Mouse (Mus musculus) brain, adult 2 months (tissue): ENCODE measurements around the gene Slc25a41.

Experiments
- DNase-seq: peaks from one replicate; pipeline ENCODE4 v3.0.0; 2011; ENCODE audit warnings: low read depth, low spot score

The Slc25a41 gene

DNA sequence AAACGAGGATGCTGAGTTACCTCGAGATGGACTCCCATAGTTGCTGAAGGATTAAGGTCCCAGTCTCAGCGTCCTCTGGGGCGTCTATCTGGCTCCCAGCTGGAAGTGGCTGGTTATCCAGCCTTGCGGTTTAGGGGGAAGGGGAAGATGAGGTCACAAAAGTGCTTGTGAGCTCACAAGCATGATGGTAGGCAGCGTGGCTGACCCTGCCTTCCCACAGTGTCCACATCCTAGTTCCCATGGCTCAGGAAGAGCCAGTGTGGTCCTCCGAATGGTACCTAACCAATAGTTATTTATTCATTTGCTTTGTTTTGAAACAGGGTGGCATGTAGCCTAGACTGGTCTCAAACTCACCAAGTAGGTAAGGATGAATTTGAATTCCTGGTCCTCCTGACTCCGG, at the start of gene Slc25a41:
Slc25a41 (minus strand) TSS at position 101 of the 400 bp plus-strand sequence.
- no peak for DNase-seq

DNA sequence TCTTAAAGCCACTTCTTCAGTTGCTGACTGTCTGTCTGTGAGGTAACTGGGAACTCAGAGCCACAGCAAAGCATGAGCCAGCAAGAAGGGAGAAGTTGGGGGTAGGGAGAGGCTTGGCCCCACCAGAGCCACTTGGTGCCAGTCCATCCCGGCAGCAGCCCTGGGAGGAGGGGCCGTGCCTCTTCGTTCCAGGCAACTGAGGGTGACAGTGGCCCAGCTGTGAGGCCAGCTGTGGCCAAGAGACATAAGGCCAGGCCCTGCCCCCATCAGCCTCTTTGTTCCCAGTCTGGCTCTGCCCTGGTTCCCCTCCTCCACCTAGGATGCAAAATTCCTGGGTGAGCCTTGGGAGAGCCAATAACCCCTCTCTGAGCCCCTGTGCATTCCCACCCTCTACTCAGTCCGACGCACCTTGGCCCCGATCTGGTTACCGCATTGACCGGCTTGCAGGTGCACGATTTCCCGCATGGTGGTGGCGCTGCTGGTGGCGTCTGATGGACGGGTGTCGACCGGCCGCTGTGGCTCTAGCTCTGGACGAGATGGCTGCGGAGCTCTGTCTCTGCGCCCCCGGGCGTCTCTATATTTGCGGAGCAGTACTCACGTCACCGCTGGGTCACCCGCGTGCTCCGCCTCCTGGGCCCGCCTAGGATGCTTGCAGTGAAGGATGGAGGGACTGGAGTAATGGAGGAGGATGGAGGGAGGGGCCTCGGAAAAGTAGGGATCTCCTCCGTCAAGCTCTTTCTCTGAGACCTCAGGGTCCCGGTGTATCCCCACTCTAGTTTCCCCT, 45.8 kb upstream of the Slc25a41 start, which contains the start of gene Tubb4a:
Tubb4a (minus strand) TSS at position 734 of the 784 bp plus-strand sequence.
- peak; percentile 98 for DNase-seq

DNA sequence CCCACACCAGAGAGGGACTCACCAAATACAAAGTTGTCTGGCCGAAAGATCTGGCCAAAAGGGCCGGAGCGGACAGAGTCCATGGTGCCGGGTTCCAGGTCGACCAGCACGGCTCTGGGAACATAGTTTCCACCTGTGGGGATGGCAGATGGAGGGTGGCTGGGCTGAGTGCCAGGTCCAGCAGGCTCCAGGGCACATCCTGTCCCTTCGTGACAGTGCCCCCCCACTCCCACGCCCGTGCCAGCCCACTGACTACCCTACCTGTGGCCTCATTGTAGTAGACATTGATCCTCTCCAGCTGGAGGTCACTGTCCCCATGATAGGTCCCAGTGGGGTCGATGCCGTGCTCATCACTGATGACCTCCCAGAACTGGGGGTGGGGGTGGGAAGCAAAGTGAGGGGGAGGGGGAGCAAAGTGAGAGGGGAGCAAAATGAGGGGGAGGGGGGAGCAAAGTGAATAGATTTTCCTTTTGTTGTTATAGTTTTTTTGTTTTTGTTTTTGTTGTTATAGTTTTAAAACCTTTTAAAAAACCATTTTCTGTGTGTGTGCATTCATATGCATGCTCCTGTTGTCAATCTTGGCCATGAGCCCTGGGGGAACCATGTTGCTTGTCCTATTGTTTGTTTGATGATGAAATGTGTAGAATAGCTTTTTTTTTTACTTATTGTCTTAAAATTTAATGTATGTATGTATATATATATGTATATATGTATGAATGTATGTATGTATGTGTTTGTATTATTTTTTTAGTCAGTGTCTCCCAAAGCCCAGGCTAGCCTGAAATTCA, 44.7 kb upstream of the Slc25a41 start:
- DNase-seq, result peak; percentile 95

DNA sequence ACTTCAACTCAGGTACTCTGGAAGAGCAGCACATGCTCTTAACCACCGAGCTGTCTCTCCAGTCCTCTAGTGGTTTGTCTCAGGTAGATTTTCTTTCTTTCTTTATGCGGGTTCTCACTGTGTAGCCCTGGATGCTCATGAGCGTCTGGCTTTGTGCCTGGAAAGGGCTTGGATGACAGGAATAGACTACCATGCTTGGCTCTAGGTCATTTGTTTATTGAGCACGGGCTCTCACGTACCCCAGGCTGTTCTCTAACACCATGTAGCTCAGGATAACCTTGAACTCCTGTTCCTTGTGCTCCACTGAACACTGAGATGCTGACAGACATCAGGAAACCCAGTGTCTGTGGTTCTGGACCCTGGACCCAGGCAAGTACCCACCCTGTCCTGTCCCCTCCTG, 41.0 kb upstream of the Slc25a41 start:
- DNase-seq, result peak; percentile 90

DNA sequence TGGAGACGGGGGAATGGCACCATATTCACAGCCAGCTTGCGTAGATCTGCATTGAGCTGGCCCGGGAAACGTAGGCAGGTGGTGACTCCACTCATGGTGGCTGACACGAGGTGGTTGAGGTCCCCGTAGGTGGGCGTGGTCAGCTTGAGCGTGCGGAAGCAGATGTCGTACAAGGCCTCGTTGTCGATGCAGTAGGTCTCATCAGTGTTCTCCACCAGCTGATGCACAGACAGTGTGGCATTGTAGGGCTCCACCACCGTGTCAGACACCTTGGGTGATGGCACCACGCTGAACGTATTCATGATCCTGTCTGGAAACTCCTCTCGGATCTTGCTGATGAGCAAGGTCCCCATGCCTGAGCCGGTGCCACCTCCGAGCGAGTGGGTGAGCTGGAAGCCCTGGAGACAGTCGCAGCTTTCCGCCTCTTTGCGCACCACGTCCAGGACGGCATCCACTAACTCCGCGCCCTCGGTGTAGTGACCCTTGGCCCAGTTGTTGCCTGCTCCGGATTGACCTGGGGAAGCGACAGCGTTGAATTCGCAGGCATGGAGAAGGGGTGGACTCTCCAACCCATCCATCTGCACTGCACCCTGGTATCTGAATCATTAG, 39.9 kb upstream of the Slc25a41 start:
- no peak for DNase-seq

DNA sequence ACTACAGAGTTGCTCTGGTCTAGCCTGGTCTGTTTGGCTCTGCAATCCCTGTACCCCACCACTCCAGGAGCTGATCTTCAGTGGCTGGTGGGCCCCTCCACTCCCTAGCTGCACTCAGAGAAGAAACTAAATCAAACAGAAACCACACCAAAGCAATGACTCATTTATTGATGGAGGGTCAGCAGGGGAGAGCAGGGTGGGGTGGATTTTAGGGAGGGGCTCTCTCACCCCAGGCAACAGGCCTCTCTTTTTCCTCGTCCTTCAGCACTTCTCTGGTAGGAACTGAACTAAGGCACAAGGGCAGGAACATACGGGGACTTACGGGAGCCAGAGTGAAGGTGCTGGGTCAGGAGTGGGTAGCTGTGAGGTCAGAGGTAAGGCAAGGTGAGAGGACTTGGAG, 38.5 kb upstream of the Slc25a41 start:
- DNase-seq, result no peak

DNA sequence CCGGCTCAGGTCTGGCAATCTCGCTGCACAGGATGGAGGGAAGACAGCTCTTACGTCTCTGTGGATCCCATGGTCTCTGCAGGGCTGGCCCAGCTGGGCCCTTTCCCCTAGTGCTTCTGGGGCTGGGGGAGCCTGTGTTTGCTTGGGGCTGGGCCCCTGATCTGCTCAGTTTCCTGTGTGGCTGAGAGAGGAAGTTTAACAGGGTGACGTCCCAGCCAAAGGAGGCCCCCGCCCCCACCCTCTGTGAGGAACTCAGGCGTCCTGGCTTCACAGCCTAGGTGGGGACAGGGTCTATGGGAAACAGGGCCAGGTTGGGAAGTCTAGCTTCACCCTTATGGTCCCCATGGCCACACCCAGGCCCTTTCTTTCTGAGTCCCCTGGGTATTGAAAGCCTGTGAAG, 36.9 kb upstream of the Slc25a41 start, which contains the start of gene Dennd1c:
Dennd1c (minus strand) TSS at position 179 of the 400 bp plus-strand sequence.
- no peak for DNase-seq

DNA sequence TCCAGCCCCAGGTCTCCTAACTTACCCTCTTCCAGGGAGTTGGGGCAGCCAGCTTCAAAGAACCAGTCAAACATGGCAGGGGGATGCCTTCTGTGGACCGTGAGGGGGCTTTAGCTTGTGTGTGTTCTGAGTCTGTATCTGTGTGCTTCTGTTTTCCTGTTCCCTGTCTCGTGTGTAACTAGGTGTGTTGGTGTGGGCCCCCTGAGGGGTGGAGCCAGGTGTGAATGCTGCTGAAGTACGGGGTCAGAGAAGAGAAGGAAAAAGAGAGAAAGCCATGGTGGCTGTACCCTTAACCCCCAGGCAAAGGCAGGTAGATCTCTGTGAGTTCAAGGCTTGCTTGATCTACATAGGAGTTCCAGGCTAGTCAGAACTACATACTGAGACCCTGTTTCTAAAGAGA, 35.5 kb upstream of the Slc25a41 start:
- no peak for DNase-seq

DNA sequence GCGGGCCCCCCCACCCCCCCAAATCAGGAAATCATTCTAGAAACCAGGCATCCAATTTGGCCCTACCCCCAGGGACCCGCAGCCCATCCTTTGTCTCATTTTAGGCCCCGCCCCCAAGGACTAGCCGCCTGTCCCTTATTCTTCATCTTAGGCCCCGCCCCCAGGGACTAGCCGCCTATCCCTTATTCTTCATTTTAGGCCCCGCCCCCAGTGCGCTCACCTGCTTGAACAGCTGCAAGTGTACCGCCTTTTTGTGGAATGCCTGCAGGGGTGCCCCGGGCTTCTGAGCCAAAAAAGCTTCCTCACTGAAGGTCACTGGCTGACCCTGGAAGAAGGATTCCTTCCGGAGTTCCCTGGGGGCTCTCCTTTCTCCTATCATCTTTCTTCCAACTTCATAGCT, 29.2 kb upstream of the Slc25a41 start:
- DNase-seq, result no peak

DNA sequence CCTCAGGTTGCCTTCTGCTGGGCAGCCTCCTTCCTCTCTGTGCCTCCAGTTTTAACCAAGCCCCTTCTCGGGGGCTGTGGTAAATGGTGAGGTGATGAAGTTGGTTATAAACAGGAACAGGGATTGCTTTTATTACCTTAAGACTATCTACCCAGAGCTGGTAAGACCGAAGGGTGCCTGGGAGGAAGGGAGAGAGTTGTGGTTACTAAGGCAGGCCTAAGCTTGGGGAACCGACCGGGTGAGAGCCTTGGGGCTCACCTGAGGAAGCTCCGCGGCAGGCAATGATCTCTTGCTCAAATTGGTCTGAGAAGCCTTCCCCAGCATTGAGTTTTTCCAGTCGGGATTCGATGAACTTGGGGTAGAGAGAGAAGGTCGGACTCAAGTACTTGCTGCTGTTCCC, 28.8 kb upstream of the Slc25a41 start:
- DNase-seq, result no peak

DNA sequence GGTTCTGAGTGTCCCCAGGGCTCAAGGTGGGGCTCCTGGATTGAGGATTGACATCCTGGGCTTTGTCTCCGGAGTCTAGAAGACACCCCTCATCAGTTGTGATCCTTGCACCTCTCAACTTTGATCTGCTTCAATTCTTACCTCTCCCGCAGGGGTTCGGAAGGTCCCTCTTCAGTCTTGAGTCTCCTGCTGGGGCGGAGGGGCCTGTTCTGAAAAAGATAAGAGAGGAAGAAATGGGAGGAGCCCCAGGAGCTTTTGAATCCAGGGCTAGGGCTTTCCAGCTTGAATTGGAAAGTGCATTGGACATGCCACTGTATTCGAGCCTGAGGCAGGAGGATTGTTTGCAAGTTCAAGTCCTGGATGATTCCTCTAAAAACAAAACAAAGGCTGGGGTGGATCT, 25.5 kb upstream of the Slc25a41 start:
- no peak for DNase-seq

DNA sequence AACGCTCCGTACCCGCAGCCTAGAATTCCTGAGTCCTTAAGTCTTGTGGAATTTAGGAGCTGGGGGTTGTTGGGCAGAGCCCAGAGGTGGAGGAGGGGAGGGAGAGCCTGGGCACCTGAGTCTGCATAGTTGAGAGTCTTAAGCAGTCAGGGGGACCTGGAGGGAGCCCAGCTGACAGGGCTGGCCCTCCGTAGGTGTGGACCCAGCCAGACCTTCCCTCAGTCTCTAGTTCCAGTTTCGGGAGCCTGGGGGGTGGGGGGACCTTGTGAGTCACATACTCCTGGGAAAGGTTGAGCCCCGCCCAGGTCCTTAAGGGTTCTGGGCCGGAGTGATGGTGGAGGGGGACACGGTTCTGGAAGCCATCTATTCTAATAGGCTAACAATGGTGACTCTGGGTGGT, 21.6 kb upstream of the Slc25a41 start:
- no peak for DNase-seq

DNA sequence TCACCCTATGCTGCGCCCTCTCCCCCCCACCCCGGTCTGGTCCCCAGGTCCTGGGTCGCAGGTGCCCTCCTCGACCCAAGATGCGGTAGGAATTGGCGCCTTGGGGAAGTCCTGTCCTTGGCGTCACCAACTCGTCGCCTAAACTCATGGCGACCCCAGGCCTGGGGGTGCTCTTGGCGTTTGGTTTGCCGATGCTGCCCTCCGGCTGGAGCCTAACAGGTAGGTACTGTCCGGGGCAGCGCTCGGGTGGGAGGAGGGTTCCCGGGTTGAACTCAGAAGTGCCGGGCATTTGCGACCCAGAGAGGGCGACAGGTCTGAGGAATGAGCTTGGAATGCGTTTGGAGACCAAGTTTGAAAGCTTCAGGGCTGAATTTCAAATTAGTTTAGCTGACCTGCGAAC, 21.1 kb upstream of the Slc25a41 start:
- DNase-seq, result no peak

DNA sequence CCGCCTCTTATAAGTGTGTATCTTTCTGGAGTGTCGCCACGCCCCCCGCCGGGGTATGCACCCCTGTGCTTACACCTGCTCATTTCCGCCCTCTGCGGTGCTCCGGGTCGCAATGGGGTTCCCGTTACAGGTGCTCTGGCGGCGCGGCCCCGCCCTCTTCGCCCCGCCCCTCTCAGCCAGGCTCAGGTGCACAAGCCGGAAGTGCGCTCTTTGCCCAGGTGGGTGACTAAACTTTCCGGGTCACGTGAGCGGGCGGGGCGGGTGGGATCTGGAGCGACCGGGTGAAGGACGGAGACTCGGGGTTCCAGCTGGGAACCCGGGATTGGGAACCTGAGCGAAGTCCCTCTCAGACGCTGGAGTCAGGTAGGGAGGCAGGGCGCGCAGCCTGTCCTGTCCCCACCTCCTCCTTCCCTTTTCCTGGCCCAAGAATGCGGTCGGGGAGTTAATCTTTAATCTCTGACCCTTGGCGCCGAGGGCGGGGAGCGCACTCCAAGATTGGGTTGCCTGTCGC, 20.6 kb upstream of the Slc25a41 start:
- DNase-seq, result no peak

DNA sequence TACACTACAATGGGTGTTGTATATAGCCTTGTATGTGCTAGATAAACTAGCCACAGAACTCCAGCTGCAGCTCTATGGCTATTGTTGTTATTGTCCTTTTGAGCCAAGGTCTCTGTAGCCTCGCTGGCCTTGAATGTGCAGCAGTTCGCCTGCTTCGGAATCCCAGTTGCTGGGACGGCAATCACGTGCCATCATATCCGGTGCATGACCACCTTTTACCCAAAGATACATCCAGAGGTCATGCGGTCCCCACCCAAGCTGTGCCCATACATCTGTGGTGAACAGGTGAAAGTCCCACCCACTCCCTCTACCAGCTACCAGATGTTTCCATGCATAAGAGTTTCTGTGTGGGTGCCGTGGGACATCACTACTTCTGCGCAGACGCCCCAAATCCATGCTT, 19.6 kb upstream of the Slc25a41 start:
- peak; percentile 19 for DNase-seq

DNA sequence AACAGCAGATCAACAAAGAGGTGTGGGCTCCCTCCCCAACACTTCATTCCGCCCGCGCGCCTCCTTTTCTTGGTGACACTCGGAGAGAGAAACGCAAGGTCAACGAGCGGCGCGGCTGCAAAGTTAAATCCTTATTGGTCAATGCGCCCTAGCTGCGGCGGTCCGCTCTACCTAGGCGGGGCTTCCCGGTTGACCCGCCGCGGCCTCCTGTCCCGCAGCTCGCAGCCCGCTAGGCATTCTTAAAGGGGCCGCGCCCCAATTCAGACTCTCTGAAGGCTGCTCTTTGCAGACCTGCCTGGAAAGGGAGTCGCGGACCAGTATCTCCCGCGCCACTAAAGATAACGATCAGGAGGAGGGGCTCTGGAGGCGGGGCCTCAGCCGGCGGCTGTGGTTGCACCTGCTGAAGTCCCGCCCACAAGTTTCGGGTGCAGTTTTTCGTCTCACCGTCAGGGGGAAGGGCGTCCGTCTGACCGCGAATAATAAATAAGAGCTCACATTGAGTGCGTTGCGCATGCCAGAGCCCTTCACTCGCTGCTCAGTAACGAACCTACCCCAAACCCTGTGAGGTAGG, 18.9 kb upstream of the Slc25a41 start:
- DNase-seq, result peak; percentile 99

DNA sequence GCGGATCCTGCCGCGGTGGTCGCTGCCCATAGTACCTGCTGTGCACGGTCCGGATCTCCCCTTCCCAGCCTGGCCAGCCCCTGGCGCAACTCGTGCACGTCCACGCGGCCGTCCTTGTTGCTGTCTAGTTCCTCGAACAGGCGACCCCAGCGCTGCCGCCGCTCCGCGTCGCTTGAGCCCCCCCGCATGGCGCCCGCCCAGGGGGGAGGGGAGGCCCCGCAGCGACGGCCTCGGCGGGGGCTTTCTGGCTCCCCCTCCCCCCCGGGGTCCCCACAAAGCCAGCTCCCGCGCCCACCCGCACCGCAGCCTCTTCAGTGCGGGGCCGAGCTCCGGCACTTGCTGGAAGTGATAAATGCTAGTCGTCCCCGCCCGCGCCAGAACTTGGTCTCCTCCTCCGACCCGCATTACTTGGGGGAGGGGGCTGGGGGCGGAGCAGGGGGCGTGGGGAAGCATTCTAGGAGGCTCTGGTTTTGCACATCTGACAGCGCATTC, 18.1 kb upstream of the Slc25a41 start, which contains the start of gene Slc25a23:
Slc25a23 (minus strand) TSS at position 378 of the 492 bp plus-strand sequence.
- peak; percentile 90 for DNase-seq

DNA sequence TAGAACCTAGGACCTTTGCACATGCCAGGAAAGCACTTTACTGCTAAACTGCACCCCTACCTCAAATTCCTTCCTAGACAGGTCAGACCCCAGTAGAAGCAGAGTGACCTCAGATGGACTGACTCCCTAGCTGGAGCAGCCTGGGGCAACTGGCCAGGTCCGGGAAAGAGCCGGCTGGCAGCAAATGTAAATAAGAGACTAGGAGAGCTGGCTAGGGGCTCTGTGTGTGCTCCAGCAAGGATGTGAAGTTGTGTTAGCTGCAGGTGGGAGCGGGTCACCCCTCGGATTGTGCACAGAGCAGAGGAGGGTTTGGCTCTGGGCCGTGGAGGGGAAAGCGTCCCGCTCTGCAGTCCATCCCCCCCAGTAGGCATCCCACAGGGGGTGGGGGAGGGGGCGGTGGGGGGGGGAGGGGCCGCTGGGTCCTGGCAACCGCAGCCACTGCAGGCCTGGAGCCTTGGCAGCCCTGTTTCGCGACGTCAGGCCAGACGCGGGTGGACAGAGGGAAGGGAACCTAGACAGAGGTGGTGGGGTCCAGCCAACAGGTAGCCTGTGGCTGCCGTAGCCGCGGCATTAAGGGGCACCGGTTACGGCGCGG, 17.5 kb upstream of the Slc25a41 start, which contains the start of gene Crb3:
Crb3 (plus strand) TSS at position 215 of the 595 bp plus-strand sequence.
- DNase-seq, result peak; percentile 45

DNA sequence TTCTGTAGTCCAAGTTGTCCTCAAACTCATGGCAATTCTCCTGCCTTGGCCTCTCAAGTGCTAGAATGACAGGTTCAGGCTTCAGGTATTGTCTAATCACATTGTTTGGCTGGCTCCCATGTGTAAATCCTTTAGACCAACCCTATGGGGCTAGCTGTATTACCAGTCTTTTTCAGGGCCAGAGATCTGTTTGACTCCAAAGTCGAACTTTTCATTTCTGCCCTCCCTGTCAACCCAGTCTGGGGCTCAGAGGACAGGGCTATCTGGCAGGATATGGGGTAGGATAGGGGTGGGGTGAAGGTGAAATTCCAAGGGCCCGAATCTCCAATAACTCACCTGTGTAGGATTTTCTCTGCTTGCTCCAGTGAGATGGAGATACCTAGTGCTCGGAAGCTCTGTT, 14.8 kb upstream of the Slc25a41 start:
- no peak for DNase-seq

DNA sequence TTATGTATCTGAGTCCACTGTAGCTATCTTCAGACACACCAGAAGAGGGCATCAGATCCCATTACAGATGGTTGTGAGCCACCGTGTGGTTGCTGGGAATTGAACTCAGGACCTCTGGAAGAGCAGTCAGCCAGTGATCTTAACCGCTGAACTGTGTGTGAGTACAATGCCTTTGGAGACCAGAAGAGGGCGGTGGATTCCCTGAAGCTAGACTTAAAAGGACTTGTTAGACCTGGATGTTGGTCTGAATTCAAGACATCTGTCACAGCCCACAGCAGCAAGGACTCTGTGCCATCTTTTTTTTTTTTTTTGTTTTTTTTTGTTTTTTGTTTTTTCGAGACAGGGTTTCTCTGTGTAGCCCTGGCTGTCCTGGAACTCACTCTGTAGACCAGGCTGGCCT, 10.2 kb upstream of the Slc25a41 start:
- peak; percentile 44 for DNase-seq

DNA sequence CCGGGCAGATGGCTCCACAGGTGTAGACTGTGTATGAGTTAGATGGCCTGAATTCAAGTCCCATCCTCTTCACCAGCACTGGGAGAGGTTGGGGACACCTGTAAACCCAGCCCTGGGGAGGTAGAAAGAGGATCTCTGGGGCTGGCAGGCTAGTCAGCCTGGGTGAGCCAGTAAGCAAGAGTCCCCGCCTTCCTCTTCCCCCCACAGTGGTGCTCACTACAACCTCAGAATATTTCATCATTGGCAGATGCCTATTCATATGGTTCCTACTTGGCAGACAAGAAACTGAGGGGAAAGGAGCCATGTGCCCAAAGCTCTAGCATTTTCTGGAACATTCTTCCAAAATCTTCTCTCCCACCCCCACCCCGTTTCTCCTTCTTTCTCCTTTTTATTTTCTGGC, 7.4 kb upstream of the Slc25a41 start:
- DNase-seq, result peak; percentile 25
